Mouse (Mus musculus) cerebellum, adult 2 months (tissue): Measurements from ENCODE around the gene Banp. TPM values are rescaled to one million over a fixed set of nuclear protein-coding genes. Genes with fewer than 3 reads are reported as not detected.
A peak's percentile ranks its signal among the peaks of the same experiment; 100 is the strongest.

ENCODE experiments used
- DNase-seq, 2 experiments: peaks; one replicate each; pipeline ENCODE4 v3.0.0; 2021
- H3K27ac ChIP-seq: fragments of 200-500 bp; 2 replicates; pipeline ENCODE4 v1.5.1; 2012; ENCODE audit warnings: low read length, control low read depth, inconsistent platforms; ENCODE audit not compliant: insufficient read depth
- H3K27me3 ChIP-seq: fragments of 200-500 bp; 2 replicates; pipeline ENCODE4 v1.6.1; 2012; ENCODE audit warnings: inconsistent platforms, mild to moderate bottlenecking, low read length, moderate library complexity; ENCODE audit not compliant: control insufficient read depth, insufficient read depth
- H3K4me1 ChIP-seq: fragments of 200-500 bp; 2 replicates; pipeline ENCODE4 v1.6.1; 2011; ENCODE audit warnings: low read length; ENCODE audit not compliant: control insufficient read depth, insufficient read depth
- H3K4me3 ChIP-seq: fragments of 200-500 bp; replicated peaks from 2 replicates; pipeline ENCODE3; 2011; ENCODE audit warnings: mild to moderate bottlenecking, low read depth, low read length, control low read depth; ENCODE audit not compliant: insufficient read depth
- CTCF ChIP-seq: fragments of 200-500 bp; IDR thresholded peaks from 2 replicates; pipeline ENCODE4 v1.5.1; 2011; ENCODE audit warnings: low read depth, mild to moderate bottlenecking, control low read depth, low read length, moderate library complexity, borderline replicate concordance; ENCODE audit not compliant: insufficient read depth
- POLR2A ChIP-seq: fragments of 200-500 bp; IDR thresholded peaks from 2 replicates; pipeline ENCODE4 v1.6.1; 2011; ENCODE audit warnings: low read length, control low read depth, borderline replicate concordance; ENCODE audit not compliant: insufficient read depth
- WGBS: fragments of 180-500 bp; shearing (Covaris S2); methylation state at CpG from one replicate; pipeline ENCODE4 v1.1.7; 2018; 5-methylcytosine and 5-hydroxymethylcytosine counted together
- polyA plus RNA-seq: library from polyadenylated mRNA; depleted of rRNA; stranded (reverse); fragments of >200 nt; gene quantifications from 2 replicates; pipeline ENCODE4 v1.2.3, GENCODE M21; 2012

Gene Banp
- polyA plus RNA-seq, 1 experiment = 67.1 TPM

- Histone ChIP-seq H3K4me1 (peaks cover 14% of the 10 kb centered on the region), H3K27ac (no peak overlapping the region), H3K4me3 (no peak overlapping the region), H3K27me3 (no peaks in the 10 kb centered on the region)
- 92% methylated on average over 7 of the region's 7 CpGs for WGBS
- DNase-seq = no peak
- TF ChIP-seq CTCF = no peak
- TF ChIP-seq POLR2A = no peak
Measured at GRCm38 (mm10) chr8:121938732-121939131, 10.8 kb upstream of the Banp start.

DNA sequence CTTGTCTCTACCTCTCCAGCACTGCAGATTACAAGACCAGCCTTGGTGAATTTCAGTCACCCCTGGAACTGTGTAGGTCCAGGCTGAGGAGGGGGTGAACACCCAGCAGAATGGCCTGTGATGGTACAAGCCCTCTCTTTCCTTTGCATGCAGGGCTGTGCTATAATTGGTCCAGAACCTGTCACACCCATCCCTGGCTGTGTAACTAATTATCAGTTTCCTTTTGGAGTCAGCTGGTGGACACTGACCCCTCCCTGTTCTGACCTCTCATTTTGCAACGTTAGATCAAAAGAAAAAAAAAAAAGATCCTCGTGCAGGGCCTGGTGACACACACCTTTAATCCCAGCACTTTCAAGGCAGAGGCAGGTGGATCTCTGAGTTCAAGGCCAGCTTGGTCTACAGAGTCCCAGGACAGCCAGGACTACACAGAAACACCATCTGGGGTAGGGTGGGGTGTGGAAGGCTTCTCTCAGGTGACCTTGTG, 6.5 kb upstream of the Banp start:
- TF ChIP-seq POLR2A = no peak
- TF ChIP-seq CTCF = no peak
- peaks cover under 1% of the 10 kb centered on the region; the same call in 1 of the 2 replicates for H3K4me1 ChIP-seq
- no peak for DNase-seq
- H3K27me3 ChIP-seq = no peaks in the 10 kb centered on the region
- WGBS = 31% methylated on average over 2 of the region's 2 CpGs
- no peak overlapping the region for H3K4me3 ChIP-seq
- no peak overlapping the region for H3K27ac ChIP-seq

GRCm38 (mm10) chr8:121943716-121944115, 5.8 kb upstream of the Banp start:
- no peak for DNase-seq
- TF ChIP-seq POLR2A = no peak
- TF ChIP-seq CTCF = no peak

GRCm38 (mm10) chr8:121944831-121945230, 4.7 kb upstream of the Banp start, which contains the start of gene Car5a:
Car5a (minus strand) TSS chr8:121944904.
- DNase-seq = no peak
- peaks cover 4% of the 10 kb centered on the region; the same call in 1 of the 2 replicates for H3K4me1 ChIP-seq
- H3K4me3 ChIP-seq = no peak within 1 kb of the TSS
- no peaks in the 10 kb centered on the region for H3K27me3 ChIP-seq
- H3K27ac ChIP-seq = no peak within 1 kb of the TSS
- TF ChIP-seq CTCF (no peak), POLR2A (no peak)

More at GRCm38 (mm10) chr8:121943716-121944115, 5.8 kb upstream of the Banp start:
- H3K4me3 ChIP-seq = no peak overlapping the region
- no peaks in the 10 kb centered on the region for H3K27me3 ChIP-seq
- H3K4me1 ChIP-seq = peaks cover 4% of the 10 kb centered on the region; the same call in 1 of the 2 replicates
- no peak overlapping the region for H3K27ac ChIP-seq
- 48% methylated on average over 8 of the region's 8 CpGs for WGBS

- TF ChIP-seq POLR2A (no peak), CTCF (no peak)
Measured at GRCm38 (mm10) chr8:121946351-121946750, 3.2 kb upstream of the Banp start.

GRCm38 (mm10) chr8:121947047-121947752, 2.4 kb upstream of the Banp start:
- no peak overlapping the region for H3K4me3 ChIP-seq
- peak in 1 of 2 experiments; percentile 29 for DNase-seq
- H3K27ac ChIP-seq = no peak overlapping the region
- no peaks in the 10 kb centered on the region for H3K27me3 ChIP-seq
- TF ChIP-seq POLR2A (no peak), CTCF (no peak)
- 34% methylated on average over 19 of the region's 19 CpGs for WGBS
- peaks cover 4% of the 10 kb centered on the region; the same call in 1 of the 2 replicates for H3K4me1 ChIP-seq

More at GRCm38 (mm10) chr8:121946351-121946750, 3.2 kb upstream of the Banp start:
- Histone ChIP-seq H3K4me3 (no peak overlapping the region), H3K27me3 (no peaks in the 10 kb centered on the region), H3K4me1 (peaks cover 4% of the 10 kb centered on the region; the same call in 1 of the 2 replicates), H3K27ac (no peak overlapping the region)
- WGBS = 70% methylated on average over 7 of the region's 7 CpGs
- DNase-seq = no peak

GRCm38 (mm10) chr8:121947753-121948141, 1.8 kb upstream of the Banp start:
- TF ChIP-seq CTCF (no peak), POLR2A (no peak)

More at GRCm38 (mm10) chr8:121947753-121948141, 1.8 kb upstream of the Banp start:
- 3% methylated on average over 18 of the region's 18 CpGs for WGBS
- H3K27ac ChIP-seq = no peak overlapping the region
- H3K4me3 ChIP-seq = peak overlapping the region; percentile 28
- H3K4me1 ChIP-seq = peaks cover 6% of the 10 kb centered on the region
- peak; percentile 69 to 73 for DNase-seq
- no peaks in the 10 kb centered on the region for H3K27me3 ChIP-seq
